Mouse (Mus musculus): ENCODE measurements around the gene Txndc2. TPM values are rescaled to one million over a fixed set of nuclear protein-coding genes. Genes with fewer than 3 reads are reported as not detected.
A peak's percentile ranks its signal among the peaks of the same experiment; 100 is the strongest.

Txndc2 gene
- polyA plus RNA-seq, 1 experiment from 2014 or later: not detected

GRCm38 (mm10) chr17:65623130-65623529, 18.8 kb downstream of the Txndc2 start:
- Histone ChIP-seq H3K4me3 (ENCODE audit: low read depth, low read length) (no peak overlapping the region), H3K27ac (ENCODE audit: low read depth, low read length) (no peak overlapping the region), H3K4me1 (replicated peaks; ENCODE audit: control insufficient read depth, insufficient read depth, low read length) (peaks cover 7% of the 10 kb centered on the region; the same call in 1 of the 2 replicates), H3K9me3 (ENCODE audit: control insufficient read depth) (no peaks in the 10 kb centered on the region), H3K36me3 (ENCODE audit: control insufficient read depth, insufficient read depth) (no peaks in the 10 kb centered on the region), H3K27me3 (replicated peaks; ENCODE audit: control insufficient read depth, insufficient read depth, low read length) (no peaks in the 10 kb centered on the region), H3K4me2 (replicated peaks; ENCODE audit: low read depth) (no peak overlapping the region), H3K9ac (ENCODE audit: low read depth, low read length) (no peak overlapping the region)
- no peak for TF ChIP-seq CTCF (IDR thresholded peaks at IDR 0.05; ENCODE audit: low read depth)
- peak; percentile 91 for ATAC-seq

GRCm38 (mm10) chr17:65618431-65618830, 23.5 kb downstream of the Txndc2 start:
- no peaks in the 10 kb centered on the region for H3K9me3 ChIP-seq (ENCODE audit: control insufficient read depth)
- 41% methylated on average over 2 of the region's 2 CpGs for WGBS
- no peak overlapping the region for H3K4me2 ChIP-seq (replicated peaks; ENCODE audit: low read depth)
- no peak overlapping the region for H3K9ac ChIP-seq (ENCODE audit: low read depth, low read length)
- H3K4me1 ChIP-seq (replicated peaks; ENCODE audit: control insufficient read depth, insufficient read depth, low read length): peaks cover 6% of the 10 kb centered on the region; the same call in 1 of the 2 replicates
- no peak overlapping the region for H3K4me3 ChIP-seq (ENCODE audit: low read depth, low read length)
- peak overlapping the region; percentile 64 for H3K27ac ChIP-seq (ENCODE audit: low read depth, low read length)
- H3K27me3 ChIP-seq (replicated peaks; ENCODE audit: control insufficient read depth, insufficient read depth, low read length): no peaks in the 10 kb centered on the region
- TF ChIP-seq CTCF (IDR thresholded peaks at IDR 0.05; ENCODE audit: low read depth): no peak
- no peak for ATAC-seq
- H3K36me3 ChIP-seq (ENCODE audit: control insufficient read depth, insufficient read depth): no peaks in the 10 kb centered on the region

GRCm38 (mm10) chr17:65615678-65616077, 26.3 kb downstream of the Txndc2 start:
- Histone ChIP-seq H3K27ac (ENCODE audit: low read depth, low read length) (peak overlapping the region; percentile 80), H3K9me3 (ENCODE audit: control insufficient read depth) (no peaks in the 10 kb centered on the region), H3K27me3 (replicated peaks; ENCODE audit: control insufficient read depth, insufficient read depth, low read length) (no peaks in the 10 kb centered on the region), H3K4me2 (replicated peaks; ENCODE audit: low read depth) (no peak overlapping the region), H3K9ac (ENCODE audit: low read depth, low read length) (no peak overlapping the region), H3K4me1 (replicated peaks; ENCODE audit: control insufficient read depth, insufficient read depth, low read length) (peaks cover 6% of the 10 kb centered on the region; the same call in 1 of the 2 replicates), H3K4me3 (ENCODE audit: low read depth, low read length) (no peak overlapping the region), H3K36me3 (ENCODE audit: control insufficient read depth, insufficient read depth) (no peaks in the 10 kb centered on the region)
- 56% methylated on average over 3 of the region's 3 CpGs for WGBS
- no peak for ATAC-seq
- no peak for TF ChIP-seq CTCF (IDR thresholded peaks at IDR 0.05; ENCODE audit: low read depth)

- Histone ChIP-seq H3K36me3 (ENCODE audit: control insufficient read depth, insufficient read depth) (no peaks in the 10 kb centered on the region), H3K4me3 (ENCODE audit: low read depth, low read length) (peak overlapping the region; percentile 99), H3K9me3 (ENCODE audit: control insufficient read depth) (no peaks in the 10 kb centered on the region), H3K4me1 (replicated peaks; ENCODE audit: control insufficient read depth, insufficient read depth, low read length) (peaks cover 6% of the 10 kb centered on the region; the same call in 1 of the 2 replicates), H3K27me3 (replicated peaks; ENCODE audit: control insufficient read depth, insufficient read depth, low read length) (no peaks in the 10 kb centered on the region), H3K4me2 (replicated peaks; ENCODE audit: low read depth) (peak overlapping the region; percentile 72), H3K27ac (ENCODE audit: low read depth, low read length) (peak overlapping the region; percentile 97), H3K9ac (ENCODE audit: low read depth, low read length) (peak overlapping the region; percentile 98)
- ATAC-seq: no peak
- TF ChIP-seq CTCF (IDR thresholded peaks at IDR 0.05; ENCODE audit: low read depth): no peak
- 1% methylated on average over 9 of the region's 9 CpGs for WGBS
These were observed 27.5 kb downstream of the Txndc2 start for GRCm38 (mm10) chr17:65614431-65614830.

GRCm38 (mm10) chr17:65613463-65614412, 28.2 kb downstream of the Txndc2 start, which contains the start of gene Vapa:
Gene Vapa, minus strand, starts transcription at chr17:65613555.
- H3K4me1 ChIP-seq (replicated peaks; ENCODE audit: control insufficient read depth, insufficient read depth, low read length): peaks cover 6% of the 10 kb centered on the region; the same call in 1 of the 2 replicates
- under 1% methylated on average over 83 of the region's 85 CpGs for WGBS
- no peaks in the 10 kb centered on the region for H3K9me3 ChIP-seq (ENCODE audit: control insufficient read depth)
- H3K9ac ChIP-seq (ENCODE audit: low read depth, low read length): peak within 1 kb of the TSS; percentile 98
- H3K4me2 ChIP-seq (replicated peaks; ENCODE audit: low read depth): peak within 1 kb of the TSS; percentile 72
- H3K36me3 ChIP-seq (ENCODE audit: control insufficient read depth, insufficient read depth): no peaks in the 10 kb centered on the region
- peak within 1 kb of the TSS; percentile 97 for H3K27ac ChIP-seq (ENCODE audit: low read depth, low read length)
- peak within 1 kb of the TSS; percentile 99 for H3K4me3 ChIP-seq (ENCODE audit: low read depth, low read length)
- ATAC-seq: peak; percentile 91
- H3K27me3 ChIP-seq (replicated peaks; ENCODE audit: control insufficient read depth, insufficient read depth, low read length): no peaks in the 10 kb centered on the region
- TF ChIP-seq CTCF (IDR thresholded peaks at IDR 0.05; ENCODE audit: low read depth): no peak

- Histone ChIP-seq H3K27ac (ENCODE audit: low read depth, low read length) (peak overlapping the region; percentile 97), H3K36me3 (ENCODE audit: control insufficient read depth, insufficient read depth) (no peaks in the 10 kb centered on the region), H3K9me3 (ENCODE audit: control insufficient read depth) (no peaks in the 10 kb centered on the region), H3K9ac (ENCODE audit: low read depth, low read length) (peak overlapping the region; percentile 98), H3K4me3 (ENCODE audit: low read depth, low read length) (peak overlapping the region; percentile 99), H3K4me2 (replicated peaks; ENCODE audit: low read depth) (peak overlapping the region; percentile 72), H3K27me3 (replicated peaks; ENCODE audit: control insufficient read depth, insufficient read depth, low read length) (no peaks in the 10 kb centered on the region), H3K4me1 (replicated peaks; ENCODE audit: control insufficient read depth, insufficient read depth, low read length) (peaks cover 9% of the 10 kb centered on the region; the same call in 1 of the 2 replicates)
- ATAC-seq: peak; percentile 22
- WGBS: 0% methylated on average over 28 of the region's 42 CpGs
- no peak for TF ChIP-seq CTCF (IDR thresholded peaks at IDR 0.05; ENCODE audit: low read depth)
These were observed 28.9 kb downstream of the Txndc2 start for GRCm38 (mm10) chr17:65613142-65613462.

Data from intestine, postnatal 0 days (tissue).